Mouse (Mus musculus): ENCODE measurements around the gene Ttc30a2.
A peak's percentile ranks its signal among the peaks of the same experiment; 100 is the strongest.
"Not testable (repeated sequence)": the region's sequence is repeated elsewhere in the genome, so short reads cannot be mapped to it uniquely, and the experiment has no call there.

Gene Ttc30a2

GRCm38 (mm10) chr2:75981440-75982081 lies 3.6 kb upstream of the Ttc30a2 start, which contains the start of gene Ttc30a1:
TSS of gene Ttc30a1 (minus strand) at chr2:75981967.
- DNase-seq (ENCODE audit: low spot score in 2 of 2), result peak; percentile 79 to 89

GRCm38 (mm10) chr2:75980933-75981439 lies 3.0 kb upstream of the Ttc30a2 start:
- DNase-seq (ENCODE audit: low spot score in 2 of 2), result not testable (repeated sequence)

- DNase-seq (ENCODE audit: low spot score in 2 of 2), result not testable (repeated sequence)
These were observed 1.9 kb downstream of the Ttc30a2 start for GRCm38 (mm10) chr2:75976070-75976469.

- no peak for DNase-seq (ENCODE audit: low spot score in 2 of 2)
These were observed 3.8 kb downstream of the Ttc30a2 start for GRCm38 (mm10) chr2:75974131-75974530.

- DNase-seq (ENCODE audit: low spot score in 2 of 2), result peak; percentile 61 to 74
These were observed 13.0 kb downstream of the Ttc30a2 start for GRCm38 (mm10) chr2:75964972-75965371.

GRCm38 (mm10) chr2:75964512-75964911 lies 13.5 kb downstream of the Ttc30a2 start:
- peak; percentile 58 to 67 for DNase-seq (ENCODE audit: low spot score in 2 of 2)

- no peak for DNase-seq (ENCODE audit: low spot score in 2 of 2)
These were observed 13.9 kb downstream of the Ttc30a2 start for GRCm38 (mm10) chr2:75964051-75964450.

- DNase-seq (ENCODE audit: low spot score in 2 of 2), result no peak
These were observed 14.6 kb downstream of the Ttc30a2 start for GRCm38 (mm10) chr2:75963211-75963840.

- peak; percentile 39 to 51 for DNase-seq (ENCODE audit: low spot score in 2 of 2)
These were observed 17.3 kb downstream of the Ttc30a2 start for GRCm38 (mm10) chr2:75960366-75961330.

- DNase-seq (ENCODE audit: low spot score in 2 of 2), result peak in 1 of 2 experiments; percentile 25
These were observed 18.1 kb downstream of the Ttc30a2 start for GRCm38 (mm10) chr2:75959850-75960365.

- peak in 1 of 2 experiments; percentile 25 for DNase-seq (ENCODE audit: low spot score in 2 of 2)
These were observed 18.7 kb downstream of the Ttc30a2 start for GRCm38 (mm10) chr2:75959183-75959849.

- no peak for DNase-seq (ENCODE audit: low spot score in 2 of 2)
These were observed 22.3 kb downstream of the Ttc30a2 start for GRCm38 (mm10) chr2:75955709-75956108.

- no peak for DNase-seq (ENCODE audit: low spot score in 2 of 2)
These were observed 24.6 kb downstream of the Ttc30a2 start for GRCm38 (mm10) chr2:75953320-75953719.

- DNase-seq (ENCODE audit: low spot score in 2 of 2), result no peak
These were observed 27.3 kb downstream of the Ttc30a2 start for GRCm38 (mm10) chr2:75950685-75951084.

- peak; percentile 68 to 86 for DNase-seq (ENCODE audit: low spot score in 2 of 2)
These were observed 39.6 kb downstream of the Ttc30a2 start, which contains the start of gene Ttc30b for GRCm38 (mm10) chr2:75938117-75939063. TSS of gene Ttc30b (minus strand) at chr2:75938585.

GRCm38 (mm10) chr2:75937520-75938116 lies 40.4 kb downstream of the Ttc30a2 start:
- DNase-seq (ENCODE audit: low spot score in 2 of 2), result peak; percentile 29 to 57

GRCm38 (mm10) chr2:75936685-75937084 lies 41.3 kb downstream of the Ttc30a2 start:
- DNase-seq (ENCODE audit: low spot score in 2 of 2), result not testable (repeated sequence)

GRCm38 (mm10) chr2:75933541-75933940 lies 44.4 kb downstream of the Ttc30a2 start:
- no peak for DNase-seq (ENCODE audit: low spot score in 2 of 2)

GRCm38 (mm10) chr2:75930941-75931340 lies 47.0 kb downstream of the Ttc30a2 start:
- no peak for DNase-seq (ENCODE audit: low spot score in 2 of 2)
